Mouse (Mus musculus): ENCODE measurements around the gene Acer3.

Acer3 gene

DNA sequence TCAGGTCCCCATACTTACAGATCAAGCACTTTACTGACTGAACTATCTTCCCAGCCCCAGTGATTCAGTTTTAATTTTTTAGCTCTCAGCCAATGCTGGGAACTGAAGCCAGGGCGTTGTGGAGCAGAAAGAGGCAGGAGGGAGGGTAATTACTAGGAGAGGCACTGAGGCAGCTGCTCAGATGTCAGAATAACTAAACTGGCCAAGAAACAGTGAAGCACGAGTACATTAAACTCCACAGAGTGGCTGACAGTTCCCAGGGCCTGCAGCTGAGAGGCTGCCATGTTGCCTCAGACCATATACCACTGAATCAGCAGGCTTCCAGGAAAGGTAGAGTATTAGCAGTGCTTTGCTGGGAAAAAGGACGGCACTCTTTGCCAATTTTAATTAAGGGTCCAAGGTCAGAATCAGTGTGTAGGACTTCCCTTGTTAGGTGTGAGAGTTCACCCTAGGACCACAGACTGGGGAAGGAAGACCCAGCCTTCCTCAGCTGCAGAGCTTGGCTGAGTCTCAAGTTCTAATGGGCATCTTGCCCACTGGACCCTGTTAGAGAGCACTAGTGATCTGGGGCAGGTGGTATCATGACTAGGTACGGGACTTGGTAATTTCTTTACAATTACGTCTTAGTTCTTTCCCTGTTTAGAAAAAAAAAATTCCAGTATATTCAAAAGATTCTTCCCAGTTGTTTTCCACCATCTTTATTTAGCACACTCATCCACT lies 11.8 kb upstream of the Acer3 start:
- no peak for DNase-seq (ENCODE audit: low read depth)

GRCm38 (mm10) chr7:98331932-98332331 lies 10.9 kb upstream of the Acer3 start:
- no peak for DNase-seq (ENCODE audit: low read depth)

- DNase-seq (ENCODE audit: low read depth) = no peak
These were observed 9.5 kb upstream of the Acer3 start for GRCm38 (mm10) chr7:98330375-98331002.

DNA sequence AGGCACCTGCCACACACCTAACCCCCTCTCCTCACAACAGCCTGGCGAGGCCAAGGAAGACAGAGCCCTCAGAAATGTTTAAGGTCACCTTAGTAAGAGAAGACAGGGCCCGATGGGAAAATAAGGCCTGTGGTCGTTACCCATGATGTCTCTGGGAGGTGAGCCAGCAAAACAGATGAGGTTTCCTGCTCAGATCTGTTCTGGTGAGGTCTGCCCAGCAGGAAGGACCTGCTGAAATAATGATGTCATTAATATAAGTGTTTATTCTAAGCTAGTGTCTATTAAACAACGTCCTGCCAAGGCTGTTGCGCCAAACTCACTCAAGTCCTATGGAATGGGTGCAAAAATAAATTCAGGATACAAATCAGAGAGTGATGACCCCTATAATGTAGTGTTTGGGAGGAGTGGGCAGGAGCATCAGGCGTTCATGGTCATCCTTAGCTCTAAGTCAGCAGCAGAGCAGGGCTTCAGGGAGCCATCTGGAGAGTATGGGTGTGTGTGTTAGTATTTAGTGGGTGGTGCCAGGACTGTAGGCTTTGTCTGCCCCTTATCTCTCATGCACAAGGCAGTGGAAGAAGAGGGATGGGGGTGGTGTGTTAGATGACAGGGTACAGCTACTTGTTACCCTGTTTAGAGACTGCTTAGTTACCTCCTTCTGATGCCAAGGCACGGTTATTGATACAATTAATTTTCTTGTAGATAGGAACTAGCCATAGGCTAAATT lies 8.8 kb upstream of the Acer3 start:
- DNase-seq (ENCODE audit: low read depth) = no peak

GRCm38 (mm10) chr7:98328311-98328710 lies 7.3 kb upstream of the Acer3 start:
- DNase-seq (ENCODE audit: low read depth) = no peak

DNA sequence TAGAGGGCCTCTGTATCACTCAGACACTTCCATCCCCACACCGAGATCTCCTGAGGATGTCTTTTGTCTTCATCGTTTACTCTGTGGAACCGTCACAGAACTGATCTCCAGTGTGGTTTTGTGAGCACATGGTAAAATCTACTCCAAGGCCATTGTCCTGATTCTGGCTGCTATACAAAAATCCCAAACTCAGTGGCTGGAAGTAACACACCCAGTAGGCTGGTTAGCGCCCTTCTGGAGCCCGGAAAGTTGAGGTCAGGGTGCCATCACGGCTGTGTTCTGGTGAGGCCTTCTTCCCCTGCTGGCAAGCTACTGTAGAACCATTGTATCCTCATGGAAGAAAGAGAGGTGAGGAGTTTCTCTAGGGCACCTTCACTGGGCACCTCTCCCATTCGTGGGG lies 5.0 kb upstream of the Acer3 start:
- no peak for DNase-seq (ENCODE audit: low read depth)

- no peak for DNase-seq (ENCODE audit: low read depth)
These were observed 3.2 kb upstream of the Acer3 start for GRCm38 (mm10) chr7:98324228-98324627.

DNA sequence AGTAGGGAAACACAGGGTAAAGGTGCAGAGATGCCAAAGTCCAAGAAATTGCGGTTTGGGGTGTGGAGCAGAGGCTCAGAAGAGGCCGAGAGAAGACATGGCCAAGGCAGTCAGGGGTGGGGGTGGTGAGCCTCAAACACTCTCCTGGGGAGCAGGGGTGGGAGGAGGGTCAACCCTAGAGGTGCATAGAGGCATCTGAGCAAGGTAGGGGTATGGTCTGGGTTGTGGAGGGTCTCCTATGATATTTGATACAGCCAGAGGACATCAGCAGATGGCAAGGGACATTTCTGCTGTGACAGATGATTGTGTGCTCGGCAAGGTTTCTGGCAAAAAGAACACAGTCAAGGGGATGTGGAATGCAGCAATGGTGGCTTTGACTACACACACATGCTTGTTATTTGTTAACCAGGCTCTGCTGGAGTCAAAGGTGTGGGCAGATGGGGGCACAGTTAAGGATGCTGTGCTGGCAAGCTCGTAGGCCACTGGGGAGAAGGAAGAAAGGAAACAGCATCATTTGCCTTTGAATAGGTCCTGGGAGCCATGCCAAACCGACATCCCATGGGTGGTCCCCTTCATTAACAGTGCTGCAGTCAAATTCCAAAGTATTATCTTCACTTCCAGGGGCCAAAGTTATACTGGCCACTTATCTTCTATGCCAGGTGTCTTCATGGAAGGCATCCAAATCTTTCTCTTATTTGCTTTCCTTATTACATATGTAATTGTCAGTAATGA lies 2.4 kb upstream of the Acer3 start:
- DNase-seq (ENCODE audit: low read depth) = no peak

DNA sequence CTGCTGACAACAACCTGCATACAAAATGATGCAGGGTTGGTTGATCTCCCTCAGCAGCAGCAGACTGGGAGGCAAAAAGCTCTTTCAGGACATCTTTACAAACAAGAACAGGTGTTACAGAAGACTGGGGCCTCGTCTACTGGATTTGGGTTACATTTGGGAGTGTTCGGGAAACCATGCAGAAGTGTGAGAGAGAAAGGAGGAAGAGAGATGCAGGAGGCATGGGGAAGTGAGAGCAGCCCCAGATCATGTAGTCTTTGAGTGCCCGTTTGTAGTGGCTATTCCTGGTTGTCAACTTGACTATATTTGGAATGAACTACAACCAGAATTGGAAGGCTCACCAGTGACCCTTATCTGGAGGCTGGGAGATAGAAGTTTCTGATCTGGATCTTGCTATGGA lies 1.4 kb upstream of the Acer3 start:
- no peak for DNase-seq (ENCODE audit: low read depth)

DNA sequence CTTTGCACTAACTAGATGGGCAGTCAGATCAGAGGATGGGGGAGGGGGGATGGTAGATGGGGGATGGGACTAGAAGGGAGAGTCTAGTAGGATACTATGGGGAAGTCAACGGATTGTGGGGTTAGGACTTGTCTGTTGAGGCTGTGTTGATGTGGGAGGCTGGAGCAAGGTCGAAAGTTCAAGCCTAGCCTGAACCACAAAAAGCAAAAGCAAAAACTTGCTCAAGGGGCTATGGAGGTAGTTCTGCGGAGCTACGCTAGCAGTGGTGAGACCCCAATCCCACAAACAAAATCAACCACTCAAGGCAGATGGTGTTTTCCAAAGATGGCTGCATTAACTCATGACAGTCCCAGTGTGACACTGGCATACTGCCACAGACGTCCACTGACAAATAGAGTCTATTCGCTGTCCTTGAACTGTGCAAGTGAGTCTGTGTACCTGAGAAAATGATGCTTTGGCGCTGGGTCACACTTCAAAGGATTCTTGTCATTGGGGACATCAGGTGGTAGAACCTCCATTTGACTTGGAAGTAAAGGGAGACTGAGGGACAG lies 927 bp downstream of the Acer3 start:
- no peak for DNase-seq (ENCODE audit: low read depth)

DNA sequence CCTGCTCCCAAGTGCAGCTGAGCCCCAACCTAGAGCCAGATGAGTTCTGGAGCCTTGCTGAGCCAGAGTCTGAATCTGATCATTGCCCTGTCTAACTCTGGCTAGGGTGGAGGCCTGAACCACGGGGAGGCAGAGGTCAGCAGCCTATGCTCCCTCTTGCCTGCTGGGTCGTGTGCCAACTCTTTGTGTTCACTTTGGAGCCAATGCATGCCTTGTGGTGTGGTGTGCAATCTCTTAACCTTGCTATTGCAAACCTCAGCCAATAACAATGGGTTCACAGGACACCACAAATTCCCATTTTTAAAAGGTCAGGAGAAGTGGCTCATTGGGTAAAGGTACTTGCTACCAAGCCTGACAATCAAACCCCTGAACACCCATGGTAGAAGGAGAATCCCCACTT lies 4.4 kb downstream of the Acer3 start:
- DNase-seq (ENCODE audit: low read depth) = no peak

DNA sequence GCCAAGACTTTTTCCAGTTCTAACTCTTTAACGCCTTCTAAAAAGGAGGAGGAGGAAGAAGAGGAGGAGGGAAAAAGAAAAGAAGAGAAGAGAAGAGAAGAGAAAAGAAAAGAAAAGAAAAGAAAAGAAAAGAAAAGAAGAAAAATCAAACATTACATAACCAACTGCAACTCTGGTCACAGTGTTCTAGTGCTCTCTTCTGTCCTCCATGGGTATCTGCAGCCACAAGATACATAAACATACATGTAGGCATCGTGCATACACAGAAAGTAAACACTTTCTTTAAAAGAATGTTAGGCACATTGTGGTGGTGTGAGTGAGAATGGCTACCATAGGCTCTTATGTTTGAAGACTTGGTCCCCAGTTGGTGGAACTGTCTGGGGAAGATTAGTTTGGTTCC lies 5.9 kb downstream of the Acer3 start:
- DNase-seq (ENCODE audit: low read depth) = no peak

DNA sequence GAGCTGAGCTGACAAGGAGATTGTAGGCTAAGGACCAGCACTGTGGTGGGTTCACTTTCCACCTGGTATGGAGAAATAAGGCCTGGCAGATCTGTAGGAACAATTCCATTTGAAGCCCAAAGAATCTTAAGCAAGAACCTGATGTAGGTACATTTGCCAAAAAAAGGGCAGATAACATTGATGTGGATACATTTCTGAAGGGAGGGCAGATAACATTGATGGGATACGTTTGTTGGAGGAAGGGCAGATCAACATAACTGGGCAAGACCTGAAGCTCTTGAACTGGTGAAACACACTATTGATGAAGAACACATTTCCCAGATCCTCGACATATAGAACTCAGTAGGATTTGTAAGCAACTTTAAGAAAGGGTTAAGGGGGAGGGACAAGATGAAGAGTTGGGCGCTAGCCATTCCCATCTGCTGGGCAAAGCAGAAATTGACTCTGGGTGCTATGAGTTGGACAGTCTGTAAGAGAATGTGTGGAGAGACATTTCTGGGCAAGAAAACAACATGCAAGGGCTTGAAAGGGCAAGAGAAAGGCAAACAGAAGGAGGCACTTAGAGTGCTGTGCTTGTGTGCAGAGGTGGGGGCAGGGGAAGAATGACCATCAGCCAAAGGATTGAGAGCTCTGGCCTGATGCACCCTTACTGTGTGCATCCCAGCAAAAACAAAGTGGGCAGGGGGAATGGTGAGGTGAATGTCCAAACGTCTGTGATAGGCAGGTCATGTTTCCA lies 8.7 kb downstream of the Acer3 start:
- no peak for DNase-seq (ENCODE audit: low read depth)

DNA sequence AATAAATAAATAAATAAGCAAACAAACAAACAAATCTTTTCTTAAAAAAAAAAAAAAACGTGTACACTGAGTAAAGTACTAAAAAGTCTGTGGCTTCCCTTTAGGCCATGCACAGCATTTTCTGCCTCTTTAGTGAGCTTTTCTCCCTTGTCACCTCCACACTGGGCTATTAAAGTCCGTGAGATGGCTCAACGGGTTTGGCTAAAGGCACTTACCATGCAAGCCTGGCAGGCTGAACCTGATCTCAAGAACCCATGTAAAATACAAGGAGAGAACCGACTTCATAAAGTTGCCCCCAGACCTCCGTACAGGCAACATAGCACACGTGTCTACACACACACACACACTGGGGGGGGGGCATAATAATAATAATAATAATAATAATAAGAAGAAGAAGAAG lies 10.7 kb downstream of the Acer3 start:
- no peak for DNase-seq (ENCODE audit: low read depth)

- DNase-seq (ENCODE audit: low read depth) = peak; percentile 95
These were observed 11.6 kb downstream of the Acer3 start for GRCm38 (mm10) chr7:98309219-98310030.

DNA sequence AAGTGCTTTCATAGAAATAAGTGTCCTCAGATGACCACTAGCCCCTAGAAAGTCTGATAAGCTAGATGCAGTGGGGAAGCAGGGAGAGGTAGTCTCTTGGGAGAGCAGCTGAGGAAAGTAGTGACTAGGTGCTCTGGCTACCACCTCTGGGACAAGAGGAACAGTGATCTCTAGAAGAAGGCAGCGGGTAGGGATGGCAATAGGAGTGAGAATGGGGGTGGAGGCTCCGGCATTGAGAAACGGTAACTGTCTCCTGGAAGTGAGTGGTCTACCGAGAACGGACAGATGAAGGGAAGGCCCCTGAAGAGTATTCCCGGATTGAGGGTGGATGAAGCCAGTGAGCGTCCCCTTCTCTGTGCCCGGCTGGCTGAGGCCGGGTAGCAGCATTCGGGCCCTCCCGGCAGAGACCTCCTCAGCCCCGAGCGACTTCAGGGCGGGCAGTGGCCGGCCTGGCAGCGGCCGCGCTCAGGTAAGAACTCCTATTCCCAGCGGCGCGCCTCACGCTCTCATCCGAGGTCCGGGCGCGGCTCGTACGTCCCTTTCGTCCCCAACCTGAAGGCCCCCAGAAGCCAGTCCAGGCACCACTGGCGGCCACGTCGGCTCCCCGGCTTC lies 12.3 kb downstream of the Acer3 start:
- DNase-seq (ENCODE audit: low read depth) = peak; percentile 35

- no peak for DNase-seq (ENCODE audit: low read depth)
These were observed 12.9 kb downstream of the Acer3 start for GRCm38 (mm10) chr7:98307921-98308606.

- DNase-seq (ENCODE audit: low read depth) = no peak
These were observed 13.6 kb downstream of the Acer3 start for GRCm38 (mm10) chr7:98307411-98307810.

DNA sequence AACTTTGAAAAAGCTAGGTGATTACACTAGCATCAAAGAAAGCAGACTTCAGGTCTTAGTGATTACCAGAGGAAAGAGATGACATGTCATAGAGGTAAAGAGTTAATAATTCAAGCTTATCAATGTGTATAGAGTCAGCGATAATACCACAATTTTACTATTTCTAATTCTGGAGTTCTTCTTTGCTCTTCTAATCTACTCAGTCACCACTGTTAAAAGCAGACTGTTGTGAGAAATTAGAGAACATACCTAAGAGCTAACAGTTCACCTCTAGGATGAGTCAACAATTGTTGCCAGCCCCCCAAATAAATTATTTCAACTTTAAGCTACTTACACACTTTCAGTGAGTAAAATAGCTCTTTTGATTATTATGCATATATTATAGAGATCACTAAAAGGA lies 28.1 kb downstream of the Acer3 start:
- DNase-seq (ENCODE audit: low read depth) = no peak

DNA sequence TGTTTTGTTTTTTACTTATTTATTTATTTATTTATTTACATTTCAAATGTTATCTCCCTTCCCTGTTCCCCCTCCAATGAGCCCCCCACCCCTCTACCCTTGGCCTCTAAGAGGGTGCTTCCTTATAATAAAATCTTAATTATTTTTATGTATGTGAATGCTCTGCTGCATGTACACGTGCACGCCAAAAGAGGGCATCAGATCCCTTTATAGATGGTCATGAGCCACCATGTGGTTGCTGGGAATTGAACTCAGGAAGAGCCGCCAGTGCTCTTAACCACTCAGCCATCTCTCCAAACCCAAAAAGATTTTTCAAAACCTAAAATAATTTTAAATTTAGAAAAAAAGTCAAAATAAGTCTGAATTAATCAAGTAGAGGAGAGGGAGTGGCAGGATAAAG lies 31.4 kb downstream of the Acer3 start:
- peak; percentile 38 for DNase-seq (ENCODE audit: low read depth)

All from induced T-regulatory cell, adult 2 months (primary cell).